Mouse (Mus musculus) brain, adult 2 months (tissue): ENCODE results near the gene She.

Experiments
- DNase-seq: peaks from one replicate; pipeline ENCODE4 v3.0.0; 2011; ENCODE audit warnings: low read depth, low spot score

The She gene

DNA sequence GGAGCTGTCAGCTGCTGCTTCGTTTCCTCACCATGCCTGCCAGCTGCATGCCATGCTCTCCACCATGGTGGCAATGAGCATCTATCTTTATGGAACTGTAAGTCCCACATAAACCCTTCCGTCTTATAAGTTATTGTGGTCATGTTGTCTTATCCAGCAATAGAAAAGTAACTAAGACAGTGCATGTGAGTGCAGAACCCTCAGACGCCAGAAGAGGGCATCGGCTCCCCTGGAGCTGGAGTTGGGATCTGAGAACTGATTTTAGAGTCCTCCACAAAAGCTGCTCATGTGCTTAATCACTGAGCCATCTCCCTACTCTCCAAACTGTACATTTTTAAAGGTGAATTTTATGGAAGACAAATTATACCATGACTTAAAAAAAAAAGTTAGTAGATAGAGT lies 14.1 kb upstream of the She start:
- peak; percentile 3 for DNase-seq

GRCm38 (mm10) chr3:89818605-89819004 lies 12.6 kb upstream of the She start:
- DNase-seq: no peak

- no peak for DNase-seq
Observed at GRCm38 (mm10) chr3:89819897-89820296, 11.3 kb upstream of the She start.

GRCm38 (mm10) chr3:89820311-89821095 lies 10.7 kb upstream of the She start:
- DNase-seq: peak; percentile 2

GRCm38 (mm10) chr3:89821096-89821513 lies 10.1 kb upstream of the She start:
- no peak for DNase-seq

DNA sequence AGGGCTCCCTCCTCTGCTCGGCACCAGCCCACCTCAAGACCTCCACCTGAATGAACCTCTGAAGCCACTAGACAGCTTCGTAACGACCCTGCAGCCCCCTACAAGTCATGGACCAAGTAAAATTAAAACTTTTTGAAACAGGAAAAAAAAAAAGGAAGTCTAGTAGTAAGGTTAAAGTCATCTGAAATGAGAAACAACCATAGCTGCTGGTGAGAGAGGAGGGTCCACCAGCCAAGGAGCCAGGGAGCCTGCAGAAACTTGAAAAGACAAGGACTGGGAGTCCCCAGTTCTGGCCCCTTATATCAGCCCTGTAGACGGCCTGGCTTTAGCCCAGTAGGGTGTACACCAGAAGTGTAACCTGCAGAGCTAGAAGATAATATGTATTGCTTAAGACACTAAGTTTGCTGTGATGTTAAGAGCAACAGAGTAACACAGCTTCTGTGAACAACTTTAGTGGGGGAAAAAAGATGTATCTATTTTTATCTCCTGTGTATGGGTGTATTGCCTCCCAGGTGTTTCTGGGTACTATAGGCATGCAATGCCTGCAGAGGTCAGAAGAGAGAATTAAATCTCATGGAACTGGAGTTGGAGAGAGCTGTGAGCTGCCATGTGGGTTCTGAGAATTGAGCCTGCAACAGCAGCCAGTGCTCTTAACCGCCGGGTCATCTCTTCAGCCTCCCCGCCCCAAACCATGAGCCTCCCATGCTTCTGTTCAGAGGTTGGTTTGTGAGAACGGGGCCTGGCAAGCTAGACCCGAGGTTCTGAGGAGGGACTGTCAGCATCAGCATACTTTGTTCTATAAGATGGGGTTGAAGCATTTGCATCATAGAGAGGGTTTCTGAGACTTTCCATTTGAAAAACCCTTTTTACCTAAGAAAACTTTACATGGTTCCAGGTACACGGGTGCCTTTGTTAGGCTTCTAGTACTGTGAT lies 9.4 kb upstream of the She start:
- DNase-seq: no peak

- DNase-seq: no peak
Observed at GRCm38 (mm10) chr3:89823594-89823993, 7.6 kb upstream of the She start.

- DNase-seq: no peak
Observed at GRCm38 (mm10) chr3:89826295-89826694, 4.9 kb upstream of the She start.

DNA sequence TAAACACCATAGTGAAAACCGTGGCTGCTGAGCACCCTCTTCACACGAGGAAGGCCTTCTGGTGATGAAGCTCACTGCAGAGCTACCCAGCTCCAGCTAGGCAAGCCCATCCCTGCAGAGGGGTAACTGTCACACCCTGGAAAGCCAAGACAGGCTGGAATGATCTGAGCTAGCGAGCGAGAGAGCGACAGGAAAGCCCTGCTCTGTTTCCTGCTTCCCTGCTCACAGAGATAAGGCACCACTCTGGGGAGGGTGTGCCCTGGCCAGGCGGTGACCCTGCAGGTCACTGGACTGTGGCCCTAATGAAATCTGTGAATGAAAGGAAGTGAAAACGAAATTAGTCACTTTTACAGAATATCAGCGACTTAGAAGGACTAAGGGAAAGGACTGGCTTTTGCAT lies 4.2 kb downstream of the She start:
- DNase-seq: no peak

- no peak for DNase-seq
Observed at GRCm38 (mm10) chr3:89842258-89842657, 11.1 kb downstream of the She start.

DNA sequence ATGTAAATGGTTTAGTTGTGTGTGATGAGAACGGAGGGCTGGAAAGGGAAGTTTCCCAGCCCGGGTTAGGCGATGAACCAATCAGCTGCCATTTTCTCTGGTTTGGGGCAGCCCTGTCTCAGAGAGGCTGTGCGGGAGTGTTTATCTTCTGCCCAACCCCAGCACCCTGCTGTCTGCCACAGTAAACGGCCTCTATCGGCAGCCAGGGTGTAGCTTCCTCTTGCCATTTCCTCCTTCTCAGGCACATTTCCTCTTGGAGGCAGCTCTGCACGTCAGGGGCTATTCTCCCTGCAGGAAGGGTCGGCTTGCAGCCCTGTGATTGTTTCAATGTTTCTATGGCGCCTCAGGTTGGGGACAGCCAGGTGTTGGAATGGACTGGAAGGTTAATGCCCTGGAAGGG lies 12.0 kb downstream of the She start:
- peak; percentile 22 for DNase-seq

- no peak for DNase-seq
Observed at GRCm38 (mm10) chr3:89845814-89846213, 14.6 kb downstream of the She start.

- DNase-seq: no peak
Observed at GRCm38 (mm10) chr3:89847126-89847525, 16.0 kb downstream of the She start.

- no peak for DNase-seq
Observed at GRCm38 (mm10) chr3:89847596-89847995, 16.4 kb downstream of the She start.

- DNase-seq: no peak
Observed at GRCm38 (mm10) chr3:89848083-89848482, 16.9 kb downstream of the She start.

DNA sequence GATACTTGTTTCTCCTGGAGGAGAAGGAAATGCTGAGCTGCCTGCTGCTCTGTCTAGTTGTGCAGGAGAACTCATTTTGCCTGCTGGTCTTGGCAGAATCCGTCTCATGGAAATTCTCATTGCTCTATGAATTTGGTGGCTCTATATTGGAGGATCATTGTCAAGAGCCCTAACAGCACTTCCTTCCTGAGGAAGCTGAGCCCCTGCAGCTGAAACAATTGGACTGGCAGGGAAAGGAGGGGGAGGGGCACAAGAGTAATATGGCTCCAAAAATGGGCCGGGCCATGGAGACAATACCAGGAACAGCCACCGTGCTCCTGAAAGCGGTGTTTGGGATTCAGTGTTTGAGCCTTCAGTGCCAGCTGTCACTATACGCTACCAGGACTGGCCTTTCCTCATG lies 22.6 kb downstream of the She start:
- DNase-seq: no peak

GRCm38 (mm10) chr3:89857353-89857752 lies 26.2 kb downstream of the She start:
- no peak for DNase-seq

DNA sequence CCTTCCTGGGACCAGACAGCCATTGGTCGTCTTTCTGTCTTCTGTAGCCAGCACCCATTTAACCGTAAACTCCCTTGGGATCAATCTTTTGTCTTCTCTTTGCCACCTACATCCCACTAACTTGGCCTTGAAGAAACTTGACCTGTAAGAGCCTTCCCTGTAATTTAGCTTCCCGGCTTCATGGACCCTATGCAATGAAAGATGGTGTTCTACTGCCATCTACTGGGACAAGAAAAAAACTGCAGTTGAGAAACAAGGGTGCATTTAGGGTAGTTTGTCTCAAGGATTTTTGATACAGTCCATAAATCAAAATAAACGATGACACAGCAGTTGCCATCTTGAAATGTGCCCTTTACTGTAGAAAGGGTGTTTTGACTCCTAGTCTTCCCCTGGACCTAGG lies 27.0 kb downstream of the She start:
- DNase-seq: peak; percentile 73

DNA sequence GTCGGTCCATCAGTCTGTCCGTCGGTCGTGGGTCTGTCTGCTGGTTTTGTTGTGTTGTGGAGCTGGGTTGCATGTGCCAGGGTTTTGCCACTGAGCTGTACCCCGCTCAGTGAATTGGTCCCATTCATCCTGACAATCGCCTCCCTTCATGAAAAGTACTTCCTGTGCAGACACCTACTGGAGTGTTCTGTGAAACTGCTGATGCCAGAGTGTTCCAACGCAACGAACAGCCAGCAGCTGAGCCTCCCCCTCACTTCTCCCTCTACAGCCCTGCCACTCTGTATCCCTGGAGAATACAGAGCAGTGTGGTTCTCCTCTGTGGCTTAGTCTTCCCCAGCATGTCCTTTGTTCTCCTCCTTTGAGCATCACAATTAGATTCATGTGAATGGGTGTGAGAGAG lies 27.7 kb downstream of the She start:
- peak; percentile 92 for DNase-seq

GRCm38 (mm10) chr3:89859936-89860335 lies 28.8 kb downstream of the She start:
- no peak for DNase-seq

DNA sequence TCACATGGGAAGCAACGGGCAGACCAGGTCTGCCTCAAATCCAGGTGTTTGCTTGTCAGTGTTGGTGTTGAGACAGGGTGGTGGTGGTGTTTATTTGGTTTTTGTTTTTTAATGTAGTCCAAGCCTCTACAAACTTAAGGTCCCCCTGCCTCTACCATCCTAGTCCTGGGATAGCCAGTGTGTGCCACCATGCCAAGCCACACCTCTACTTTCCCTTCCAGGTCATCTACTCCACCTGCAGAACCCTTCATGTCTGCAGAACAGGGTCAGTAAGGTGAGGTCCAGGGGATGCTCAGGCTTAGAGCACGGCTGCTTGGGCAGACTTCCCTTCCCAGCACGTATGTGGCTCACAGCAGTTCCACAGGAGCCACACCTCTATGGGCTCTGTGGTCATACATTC lies 29.2 kb downstream of the She start:
- no peak for DNase-seq

- peak; percentile 76 for DNase-seq
Observed at GRCm38 (mm10) chr3:89861070-89861469, 29.9 kb downstream of the She start.
